Mouse (Mus musculus) CD4-positive, CD25-positive, alpha-beta regulatory T cell, adult 9 weeks (primary cell): ENCODE measurements around the gene Gapt. TPM values are rescaled to one million over a fixed set of nuclear protein-coding genes. Genes with fewer than 3 reads are reported as not detected.

Experiments used
- polyA plus RNA-seq: library from polyadenylated mRNA; unstranded; fragments of 100-300 nt; shearing (Covaris generic); gene quantifications from one replicate; pipeline ENCODE4 v1.2.1, GENCODE M21; 2017

The Gapt gene
- not detected for polyA plus RNA-seq

DNA sequence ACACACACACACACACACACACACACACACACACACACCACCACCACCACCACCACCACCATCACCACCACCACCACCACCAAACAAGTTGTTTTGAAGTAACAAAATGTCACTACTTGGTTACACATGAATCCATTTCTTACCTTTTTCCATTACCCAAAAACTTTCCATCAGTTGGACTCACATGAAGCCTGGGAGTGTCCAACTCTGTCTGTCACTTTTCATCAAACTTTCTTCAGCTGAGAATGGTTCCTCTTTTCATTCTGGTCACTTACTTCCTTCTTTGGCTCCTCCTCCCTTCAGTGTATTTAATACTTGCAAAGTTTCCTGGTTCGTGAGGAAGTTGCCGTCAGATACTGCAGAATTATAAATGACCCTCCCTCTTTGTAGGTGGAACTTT, at the start of gene Gapt:
Gene Gapt, minus strand, starts transcription at position 259 of the 400 bp plus-strand sequence.

DNA sequence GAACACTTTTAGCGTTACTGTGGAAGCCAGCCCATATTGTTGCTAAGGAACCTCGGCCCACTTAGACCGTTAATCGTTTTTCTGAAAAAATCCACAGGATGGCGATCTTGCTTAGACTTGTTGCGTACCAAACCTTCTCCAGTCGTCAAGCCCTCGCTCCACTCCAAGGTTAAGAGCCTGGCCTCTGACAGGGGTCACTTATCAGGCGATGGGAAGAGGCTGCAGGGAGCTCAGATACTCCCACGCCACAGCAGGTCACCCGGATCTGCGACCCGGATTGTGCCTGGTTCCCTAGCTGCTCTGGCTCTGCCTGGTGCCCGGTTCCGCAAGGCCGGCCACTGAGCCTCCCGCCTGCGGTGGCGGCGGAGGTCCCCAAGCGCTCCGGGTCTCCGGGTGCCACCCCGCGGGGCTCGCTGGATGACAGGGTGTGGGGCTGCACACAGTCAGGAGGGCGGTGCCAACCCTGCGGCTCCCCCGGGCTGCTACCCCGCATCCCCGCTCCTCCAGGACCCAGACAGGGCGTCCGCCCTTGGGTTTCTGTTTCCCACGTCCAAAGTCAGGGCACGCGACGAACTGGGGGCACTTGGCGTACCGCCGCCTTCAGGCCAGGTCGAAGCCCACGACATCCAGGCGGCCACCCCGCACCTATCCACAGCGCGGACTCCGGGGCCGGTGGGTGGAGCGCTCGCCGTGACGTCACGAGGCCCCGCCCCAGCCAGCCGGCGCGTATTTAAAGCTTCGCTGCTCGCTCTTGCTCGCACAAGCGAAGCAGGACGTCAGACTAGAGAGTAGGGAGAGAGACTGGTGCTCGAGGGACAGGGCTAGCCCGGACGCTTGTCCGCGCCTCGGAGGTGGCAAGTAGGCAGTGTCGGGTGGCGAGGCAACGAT, 37.5 kb upstream of the Gapt start, which contains the start of gene Plk2:
Gene Plk2, plus strand, starts transcription at position 756 of the 888 bp plus-strand sequence.

Other genes starting within 250 kb of the Gapt start
- gene Rab3c, start 76.2 kb downstream of the Gapt start, polyA plus RNA-seq, result 0.10 TPM
- gene Plk2, start 37.8 kb upstream of the Gapt start, polyA plus RNA-seq, result 2.5 TPM